Mouse (Mus musculus): ENCODE measurements around the gene Ripor1.

Gene Ripor1

DNA sequence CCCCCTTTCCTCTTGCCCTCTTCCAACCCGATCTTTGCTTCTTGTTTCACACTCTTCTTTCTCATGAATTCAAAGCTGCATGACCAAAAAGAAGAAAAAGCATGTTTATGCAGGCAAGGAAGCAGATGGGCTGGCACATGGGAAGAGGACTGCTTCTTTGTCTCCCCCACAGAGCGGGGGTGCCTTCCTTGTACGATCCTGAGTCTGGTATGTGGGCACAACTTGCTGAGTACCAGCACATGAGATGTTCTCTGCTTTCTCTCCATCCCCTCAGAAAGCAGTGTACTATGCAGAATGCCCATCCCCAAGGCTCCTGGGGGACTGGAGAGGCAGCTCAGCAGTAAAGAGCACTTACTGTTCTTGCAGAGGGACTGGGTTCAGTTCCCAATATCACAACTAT, 19.3 kb downstream of the Ripor1 start:
- no peak for DNase-seq (ENCODE audit: extremely low spot score, low read depth, low spot score)

DNA sequence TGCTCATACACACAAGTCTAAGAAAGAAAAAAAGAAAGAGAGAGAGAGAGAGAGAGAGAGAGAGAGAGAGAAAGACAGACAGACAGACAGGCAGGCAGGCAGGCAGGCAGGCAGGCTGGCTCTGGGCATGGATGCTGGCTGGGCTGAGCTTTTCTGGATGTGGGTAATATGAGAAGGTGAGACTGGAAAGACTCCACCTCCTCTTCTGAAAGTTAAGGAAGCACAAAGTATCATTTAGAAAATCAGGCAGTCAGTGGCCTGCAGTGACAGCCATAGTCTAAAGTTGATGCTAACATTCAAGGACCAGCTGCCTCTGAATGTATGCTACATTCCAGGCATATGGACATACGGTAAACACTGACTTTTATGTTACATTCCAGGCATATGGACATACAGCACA, 19.8 kb downstream of the Ripor1 start:
- DNase-seq (ENCODE audit: extremely low spot score, low read depth, low spot score) = no peak

DNA sequence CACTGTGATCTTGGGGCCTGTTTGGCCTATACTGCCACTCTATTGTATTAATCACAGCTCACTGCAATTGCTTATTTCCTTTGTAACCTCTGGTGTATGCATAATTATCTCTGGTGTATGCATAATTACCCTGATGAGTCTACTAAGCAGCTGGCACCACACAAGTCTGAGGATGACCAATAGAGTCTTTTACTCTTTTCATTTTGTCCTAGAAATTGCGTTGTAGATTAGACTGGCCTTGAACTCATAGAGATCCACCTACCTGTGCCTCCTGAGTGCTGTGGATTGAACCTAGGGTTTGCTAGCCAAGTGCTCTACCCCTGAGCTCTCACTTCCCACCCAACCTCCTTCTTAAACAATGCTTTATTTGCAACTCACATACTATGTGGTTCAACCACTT, 21.0 kb downstream of the Ripor1 start:
- no peak for DNase-seq (ENCODE audit: extremely low spot score, low read depth, low spot score)

DNA sequence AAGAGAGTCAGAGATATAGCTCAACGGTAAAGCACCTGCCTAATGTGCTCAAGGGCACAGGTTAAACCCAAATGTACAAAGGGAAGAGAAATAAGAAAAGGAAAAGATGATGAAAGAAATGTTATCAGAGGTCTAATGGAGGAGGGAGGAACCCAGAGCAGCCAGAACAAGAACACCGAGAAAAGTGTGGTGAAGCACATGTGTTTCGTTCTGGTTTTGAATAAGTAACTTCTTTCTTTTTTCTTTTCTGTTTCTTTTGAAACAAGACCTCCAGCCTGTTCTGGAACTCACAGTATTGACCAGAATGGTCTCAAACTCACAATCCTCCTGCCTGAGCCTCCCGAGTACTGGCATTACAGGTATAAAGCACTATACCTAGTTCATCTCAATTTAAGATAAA, 24.3 kb downstream of the Ripor1 start:
- DNase-seq (ENCODE audit: extremely low spot score, low read depth, low spot score) = no peak

DNA sequence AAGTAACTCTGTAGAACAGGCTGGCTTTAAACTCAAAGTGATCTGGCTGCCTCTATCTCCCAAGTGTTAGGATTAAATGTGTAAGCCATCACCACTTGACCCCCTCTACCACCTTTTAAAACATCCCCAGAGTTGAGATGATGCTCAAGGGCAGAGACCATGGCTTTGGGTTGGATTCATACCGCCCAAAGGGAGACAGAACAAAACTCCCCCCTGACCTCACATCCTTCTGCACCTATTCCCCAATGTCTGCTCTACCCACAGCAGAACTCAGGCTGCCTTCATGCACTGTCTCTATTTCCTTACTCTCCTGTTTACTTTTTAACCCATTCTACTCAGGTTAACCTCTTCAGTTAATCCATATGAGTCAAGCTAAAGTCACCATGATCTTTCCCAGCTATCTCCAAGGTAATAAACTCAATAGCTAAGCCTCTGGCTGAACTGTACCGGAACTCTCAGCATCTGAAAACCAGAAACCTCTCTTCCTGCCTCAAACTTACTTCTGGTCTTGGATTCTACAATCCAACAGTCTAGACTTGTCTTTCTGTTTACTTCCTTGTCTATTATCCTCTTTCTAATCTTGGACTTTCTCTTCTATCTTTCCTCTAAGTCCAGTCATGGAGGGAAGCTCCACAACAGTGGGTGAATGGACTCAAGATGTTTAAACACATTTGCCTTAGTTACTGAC, 29.9 kb downstream of the Ripor1 start:
- no peak for DNase-seq (ENCODE audit: extremely low spot score, low read depth, low spot score)

DNA sequence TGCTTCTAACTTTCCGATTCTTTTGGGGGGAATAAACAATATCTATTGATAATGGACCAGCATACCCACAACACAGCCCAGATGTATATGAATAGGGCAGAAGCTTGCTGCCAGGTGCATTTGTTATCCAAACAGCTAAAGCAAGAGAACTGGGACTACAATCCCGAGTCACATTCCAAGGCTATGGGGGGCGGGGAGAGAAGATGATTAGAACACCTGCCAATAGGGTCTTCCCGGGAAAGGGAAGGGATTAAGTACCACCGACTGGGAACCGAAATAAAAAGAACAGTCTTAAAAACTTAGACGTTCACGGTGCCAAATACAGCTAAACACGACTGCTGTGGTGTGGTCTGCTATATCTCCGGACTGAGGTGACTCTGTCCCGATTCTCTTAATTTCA, 30.4 kb downstream of the Ripor1 start:
- DNase-seq (ENCODE audit: extremely low spot score, low read depth, low spot score) = no peak

DNA sequence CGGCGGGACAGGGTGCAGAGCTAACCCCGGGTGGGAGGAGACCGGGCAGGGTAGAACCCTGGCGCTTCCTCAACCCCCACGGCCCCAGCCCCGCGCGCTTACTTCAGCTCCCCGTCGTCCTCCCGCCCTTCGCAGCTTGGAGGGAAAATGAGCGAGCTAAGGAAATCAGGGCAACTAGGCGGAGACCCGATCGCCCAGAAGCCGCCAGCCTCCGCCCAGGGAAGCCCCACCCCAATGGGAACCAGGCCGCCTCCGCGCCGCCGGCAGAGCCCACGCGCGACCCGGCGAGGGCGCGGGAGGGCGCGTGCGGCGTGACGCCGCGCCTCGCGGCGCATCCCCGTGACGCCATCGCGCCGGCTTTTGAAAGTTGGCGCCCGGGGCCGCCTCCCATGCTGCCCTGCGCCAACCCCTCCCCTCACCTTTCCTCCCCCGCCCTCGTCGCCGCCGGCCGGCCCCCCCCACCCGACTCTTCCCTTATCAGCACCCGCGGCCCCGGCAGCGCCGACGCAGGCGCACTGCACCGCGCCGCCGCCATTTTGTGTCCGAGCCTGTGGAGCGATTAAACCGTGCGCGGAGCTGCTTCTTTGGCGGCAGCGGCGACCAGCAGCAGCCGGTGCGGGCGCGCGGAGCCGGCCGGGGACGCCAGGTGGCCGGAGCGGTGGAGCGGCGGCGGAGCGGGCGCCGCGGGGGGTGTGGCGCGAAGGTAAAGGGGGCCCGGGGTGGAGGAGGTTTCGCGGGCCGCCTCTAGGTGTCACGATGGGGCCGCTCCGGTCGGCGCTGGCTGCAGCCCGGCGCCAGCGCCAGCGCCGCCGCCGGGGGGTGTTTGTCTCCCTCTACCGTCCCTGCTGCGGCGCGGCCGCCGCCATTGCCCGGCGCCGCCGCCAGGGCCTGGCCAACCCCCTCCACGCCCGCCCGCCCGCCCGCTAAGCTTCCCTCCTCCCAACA, 31.2 kb downstream of the Ripor1 start, which contains the start of gene Ctcf:
Gene Ctcf (plus strand): TSS at position 551 of the 945 bp plus-strand sequence.
- DNase-seq (ENCODE audit: extremely low spot score, low read depth, low spot score) = no peak

DNA sequence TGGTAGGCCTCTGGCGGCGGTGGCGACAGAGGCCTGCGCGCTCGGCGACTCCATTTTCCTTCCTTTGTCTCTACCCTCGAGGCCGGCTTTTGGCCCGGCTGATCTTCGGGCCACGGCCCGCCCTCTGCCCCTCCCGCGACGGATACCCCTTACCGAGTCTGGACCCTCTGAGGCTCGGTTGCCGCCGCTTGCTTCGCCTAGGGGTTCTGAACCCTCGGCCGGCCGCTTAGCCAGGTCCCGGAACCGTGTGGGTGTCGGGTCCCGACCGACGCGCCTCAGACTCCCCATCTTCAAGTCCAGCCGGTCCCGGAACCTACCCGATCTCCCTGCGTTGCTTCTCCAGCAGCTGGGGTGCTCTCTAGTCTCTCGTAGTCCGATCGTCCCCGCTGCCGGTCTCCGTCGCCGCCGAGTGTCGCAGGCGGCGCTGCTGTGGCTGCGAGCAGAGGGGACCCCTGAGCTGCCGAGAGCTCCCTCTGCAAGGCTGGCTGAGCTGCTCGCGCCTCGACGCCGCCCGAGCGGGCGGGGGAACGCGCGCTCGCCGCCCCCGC, 32.0 kb downstream of the Ripor1 start, which contains the start of gene Agrp:
Gene Agrp (minus strand): TSS at position 431 of the 548 bp plus-strand sequence.
- no peak for DNase-seq (ENCODE audit: extremely low spot score, low read depth, low spot score)

DNA sequence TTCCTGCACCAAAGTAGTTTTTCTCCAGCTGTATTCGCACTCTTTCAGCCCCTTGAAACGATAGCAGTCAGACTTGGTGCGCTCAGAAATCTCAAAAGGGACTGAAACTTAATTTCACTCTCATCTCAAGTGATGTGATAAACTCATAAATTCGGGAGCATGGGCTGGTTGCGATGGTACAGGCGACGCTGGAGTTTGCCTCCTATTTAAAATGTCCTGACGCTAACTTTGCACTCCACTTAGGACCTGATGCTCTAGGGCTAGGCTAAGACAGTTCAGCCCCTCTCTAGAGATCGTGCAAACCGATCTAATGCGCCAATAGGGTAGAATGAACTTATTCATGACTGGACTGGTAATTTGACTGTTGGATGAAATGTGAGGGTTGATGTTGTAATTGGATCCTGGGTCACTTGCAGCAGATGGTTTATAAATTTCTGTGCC, 32.6 kb downstream of the Ripor1 start:
- DNase-seq (ENCODE audit: extremely low spot score, low read depth, low spot score) = no peak

DNA sequence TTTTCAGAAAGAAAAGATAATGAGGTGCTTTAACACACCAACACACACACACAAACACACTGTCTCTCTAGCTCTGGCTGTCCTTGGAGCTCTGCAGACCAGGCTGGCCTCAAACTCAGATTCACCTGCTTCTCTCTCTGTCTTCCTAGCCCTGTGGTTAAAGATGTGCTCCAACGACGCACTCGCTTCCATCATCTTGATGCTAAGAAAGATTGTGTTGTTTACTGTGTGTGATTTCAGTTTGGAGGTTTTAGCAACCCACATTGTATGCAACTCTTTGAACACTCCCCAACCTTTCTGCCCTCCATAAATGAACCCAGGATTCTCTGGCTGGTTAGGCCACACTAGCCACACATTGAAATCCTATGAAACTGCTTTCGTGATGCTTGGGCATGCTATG, 33.5 kb downstream of the Ripor1 start:
- DNase-seq (ENCODE audit: extremely low spot score, low read depth, low spot score) = no peak

DNA sequence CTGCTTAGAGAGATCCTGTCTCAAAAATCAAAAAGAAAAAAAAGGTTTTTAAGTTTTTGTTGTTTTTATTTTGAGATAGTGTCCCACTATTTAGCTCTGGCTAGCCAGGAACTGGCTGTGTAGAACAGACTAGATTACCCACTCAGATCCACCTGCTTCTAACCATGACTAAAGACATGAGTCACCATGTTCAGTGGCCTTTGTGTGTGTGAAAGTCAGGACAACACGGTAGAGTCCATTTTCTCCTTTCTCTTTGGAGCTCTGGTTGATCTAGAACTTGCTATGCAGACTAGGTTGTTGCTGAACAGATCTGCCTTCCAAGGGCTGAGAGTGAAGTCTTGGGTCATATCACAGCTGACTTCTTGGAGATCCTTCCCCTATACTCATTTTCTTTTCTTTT, 34.8 kb downstream of the Ripor1 start:
- DNase-seq (ENCODE audit: extremely low spot score, low read depth, low spot score) = no peak

DNA sequence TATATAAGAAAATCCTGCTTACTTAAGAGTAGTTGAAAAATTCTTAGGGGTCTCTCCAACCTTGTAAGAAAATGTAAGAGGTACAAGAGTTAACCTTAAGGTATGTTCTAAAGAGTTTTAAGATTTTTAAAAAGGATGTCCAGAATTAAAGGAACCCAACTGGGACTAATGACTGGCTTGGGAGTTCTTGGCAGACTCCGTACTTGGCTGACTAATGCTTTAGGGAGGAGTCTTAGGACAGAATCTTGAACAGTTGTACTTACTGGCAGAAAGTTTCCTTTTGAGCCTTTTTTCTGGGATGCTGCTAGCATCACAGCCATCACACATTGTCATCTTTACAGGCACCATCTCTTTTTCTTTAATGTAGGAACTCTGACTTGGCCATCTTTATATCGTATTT, 35.5 kb downstream of the Ripor1 start:
- DNase-seq (ENCODE audit: extremely low spot score, low read depth, low spot score) = no peak

DNA sequence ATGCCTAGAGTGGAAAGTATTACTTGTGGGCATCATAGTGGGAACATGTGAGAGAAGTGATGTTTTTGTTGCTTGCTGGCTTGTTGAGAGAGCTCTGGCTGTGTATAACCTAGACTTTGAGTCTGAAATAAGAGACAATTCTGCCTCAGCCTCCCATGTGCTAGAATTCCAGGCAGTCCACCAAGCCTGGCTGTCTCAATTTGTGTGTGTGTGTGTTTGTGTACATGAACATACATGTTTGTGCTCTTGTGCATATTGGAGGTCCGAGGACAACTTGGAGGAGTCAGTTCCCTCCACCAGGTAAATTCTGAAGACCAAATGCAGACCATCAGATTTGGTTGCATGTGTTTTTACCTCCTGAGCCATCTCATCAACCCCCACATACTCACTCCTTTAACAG, 40.1 kb downstream of the Ripor1 start:
- no peak for DNase-seq (ENCODE audit: extremely low spot score, low read depth, low spot score)

DNA sequence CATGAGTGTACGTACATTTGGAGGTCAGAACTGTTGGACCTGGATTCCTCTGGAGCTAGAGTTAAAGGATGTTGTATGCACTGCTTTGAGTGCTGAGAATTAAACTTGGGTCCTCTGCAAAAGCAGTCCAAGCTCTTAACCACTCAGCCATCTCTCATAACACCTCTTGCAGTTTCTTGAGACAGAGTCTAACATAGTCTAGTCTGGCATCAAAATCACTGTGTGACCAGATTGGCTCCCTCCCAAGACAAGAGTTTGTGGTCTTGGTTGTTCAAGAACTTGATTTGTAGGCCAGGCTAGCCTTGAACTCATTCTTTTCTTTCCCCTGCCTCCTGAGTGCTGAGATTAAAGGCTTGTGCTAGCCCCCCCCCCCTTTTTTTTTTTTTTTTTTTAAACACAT, 43.9 kb downstream of the Ripor1 start:
- DNase-seq (ENCODE audit: extremely low spot score, low read depth, low spot score) = no peak

DNA sequence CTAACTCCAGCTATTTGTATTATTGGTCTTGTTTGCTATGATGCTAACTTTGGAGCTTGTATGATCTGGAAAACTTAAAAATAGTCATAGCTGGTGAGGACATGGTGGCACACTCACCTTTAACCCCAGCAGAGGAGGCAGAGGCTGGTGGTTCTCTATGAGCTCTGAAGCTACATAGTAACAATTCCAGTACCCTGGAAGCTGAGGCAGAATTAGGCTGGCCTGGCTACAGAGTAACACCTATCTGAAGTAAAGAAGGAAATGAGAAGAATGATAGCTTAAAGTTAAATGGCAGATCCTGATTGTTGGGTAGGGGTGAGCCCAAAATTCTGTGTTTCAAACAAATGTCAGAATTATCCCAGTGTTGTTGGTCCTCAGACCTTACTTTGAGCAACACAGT, 52.6 kb downstream of the Ripor1 start:
- no peak for DNase-seq (ENCODE audit: extremely low spot score, low read depth, low spot score)

DNA sequence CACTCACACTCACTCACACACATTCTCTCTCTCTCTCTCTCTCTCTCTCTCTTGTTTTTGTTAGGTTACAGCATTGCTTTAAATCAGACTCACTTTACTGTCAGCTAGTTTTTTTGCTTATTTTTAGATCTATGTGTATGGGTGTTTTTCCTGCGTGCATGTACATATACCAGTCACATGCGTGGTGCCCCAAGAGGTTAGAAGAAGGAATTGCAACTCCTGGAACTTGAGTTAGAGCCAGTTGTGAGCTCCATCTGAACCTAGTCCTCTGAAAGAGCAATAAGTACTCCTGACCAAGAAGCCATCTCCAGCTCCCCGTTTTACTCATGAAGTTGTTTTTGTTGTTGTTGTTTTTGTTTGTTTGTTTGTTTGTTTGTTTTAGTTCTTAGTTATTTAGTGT, 56.1 kb downstream of the Ripor1 start:
- DNase-seq (ENCODE audit: extremely low spot score, low read depth, low spot score) = no peak

All from hindlimb bud, embryonic 11.5 days (tissue).